Mouse (Mus musculus) induced T-regulatory cell, adult 2 months (primary cell): ENCODE data around the gene 1700001C19Rik.

Experiments
- DNase-seq: peaks from one replicate; pipeline ENCODE4 v3.0.0-alpha.2; 2012; ENCODE audit warnings: low read depth

The 1700001C19Rik gene

DNA sequence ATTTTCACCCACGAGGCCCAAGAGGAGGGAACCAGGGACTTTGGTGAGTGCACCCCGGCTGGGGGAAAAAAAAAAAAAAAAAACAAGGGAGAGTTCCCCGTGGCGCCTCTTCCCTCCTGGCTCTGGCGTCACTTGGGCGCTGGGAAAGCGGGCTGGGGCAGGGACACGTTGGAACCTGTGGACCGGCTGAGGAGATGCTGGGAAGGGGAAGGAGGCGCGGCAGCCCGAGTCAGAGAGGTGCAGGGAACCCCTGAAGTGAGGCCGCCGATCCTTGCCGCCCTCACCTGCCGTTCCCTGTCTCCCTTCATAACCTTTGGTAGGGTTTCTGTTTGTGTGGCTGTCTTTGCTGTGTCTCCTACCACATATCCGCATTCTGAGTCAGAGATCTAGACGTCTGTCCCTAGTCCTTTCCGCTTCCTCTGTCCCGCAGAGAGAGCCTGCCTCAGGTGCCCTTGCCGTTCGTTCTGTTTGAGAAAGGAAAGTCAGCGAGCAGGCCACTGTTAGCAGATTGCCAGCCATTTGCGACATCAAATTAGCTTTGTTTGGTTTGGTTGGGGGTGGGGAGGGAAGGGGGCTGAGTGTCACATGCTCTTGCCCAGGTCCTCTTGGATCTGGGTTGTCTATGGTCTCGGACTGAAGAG lies at the start of gene 1700001C19Rik:
TSS of gene 1700001C19Rik (minus strand) at position 470 of the 641 bp plus-strand sequence.
- DNase-seq, result peak; percentile 49

DNA sequence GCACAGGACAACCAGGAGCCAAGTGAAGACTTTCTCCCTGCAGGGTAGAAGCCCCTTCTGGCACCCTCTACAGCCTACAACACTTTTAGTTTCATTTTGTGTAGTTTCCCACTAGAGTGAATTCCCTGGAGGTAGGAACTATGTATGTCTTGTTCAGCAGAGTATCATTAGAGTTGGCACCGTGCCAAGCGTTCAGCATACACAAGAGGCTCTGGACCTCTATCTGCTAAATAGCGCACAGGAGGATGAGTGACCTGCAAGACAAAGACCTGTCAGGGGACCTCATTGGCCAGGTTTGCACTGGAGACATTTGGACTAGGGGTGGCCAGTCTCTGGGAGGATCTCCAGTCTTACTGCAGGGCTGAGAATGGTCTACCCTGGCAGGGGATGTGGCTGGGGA lies 48.6 kb upstream of the 1700001C19Rik start:
- DNase-seq, result no peak

DNA sequence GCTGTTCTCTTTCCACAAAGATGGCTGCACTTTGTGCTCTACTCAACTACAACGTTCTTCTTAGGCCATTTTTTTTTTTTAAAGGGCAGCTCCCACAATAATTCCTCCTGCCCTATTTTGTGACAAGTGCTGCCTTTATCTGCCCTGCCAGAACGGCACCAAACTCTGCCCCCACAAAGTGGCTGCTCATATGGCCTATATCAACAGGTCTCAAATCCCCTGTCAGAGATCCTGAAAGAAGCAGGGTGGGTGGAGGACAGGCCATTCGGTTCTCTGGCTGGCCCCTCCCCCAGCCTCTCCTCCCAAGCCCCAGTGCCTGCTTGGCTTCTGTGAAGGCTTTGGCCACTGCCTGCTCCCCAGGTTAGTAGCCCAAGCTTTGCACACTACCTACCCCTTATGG lies 47.8 kb upstream of the 1700001C19Rik start:
- DNase-seq, result no peak

DNA sequence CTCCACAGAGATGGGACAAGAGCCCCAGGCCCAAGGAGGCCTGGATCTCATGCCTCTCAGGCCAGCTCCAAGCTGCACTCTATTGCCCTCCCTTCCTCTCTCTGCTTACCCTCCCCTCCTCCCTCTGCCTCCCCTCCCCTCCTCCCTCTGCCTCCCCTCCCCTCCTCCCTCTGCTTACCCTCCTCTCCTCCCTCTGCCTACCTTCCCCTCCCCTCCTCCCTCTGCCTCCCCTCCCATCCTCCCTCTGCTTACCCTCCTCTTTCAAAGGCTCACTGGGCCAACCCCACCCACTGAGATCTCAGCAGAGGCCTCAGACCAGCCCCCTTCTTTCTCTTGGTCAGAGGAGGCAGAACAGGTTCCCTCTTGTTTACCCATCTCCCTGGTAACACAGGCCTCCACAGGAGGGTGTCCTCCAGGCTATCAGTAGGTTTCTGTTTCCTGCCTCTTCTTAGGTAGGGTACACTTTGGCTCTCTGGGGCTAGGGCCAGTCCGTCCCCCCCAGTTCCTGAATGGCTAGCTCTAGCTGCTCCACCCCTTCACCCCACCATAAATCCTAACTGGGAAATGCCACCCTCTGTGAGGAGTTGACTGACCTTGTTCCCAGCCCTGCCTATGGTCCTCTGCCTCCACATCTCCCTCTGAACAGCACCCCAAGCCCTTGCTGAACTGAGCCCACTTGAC lies 47.2 kb upstream of the 1700001C19Rik start:
- peak; percentile 43 for DNase-seq

DNA sequence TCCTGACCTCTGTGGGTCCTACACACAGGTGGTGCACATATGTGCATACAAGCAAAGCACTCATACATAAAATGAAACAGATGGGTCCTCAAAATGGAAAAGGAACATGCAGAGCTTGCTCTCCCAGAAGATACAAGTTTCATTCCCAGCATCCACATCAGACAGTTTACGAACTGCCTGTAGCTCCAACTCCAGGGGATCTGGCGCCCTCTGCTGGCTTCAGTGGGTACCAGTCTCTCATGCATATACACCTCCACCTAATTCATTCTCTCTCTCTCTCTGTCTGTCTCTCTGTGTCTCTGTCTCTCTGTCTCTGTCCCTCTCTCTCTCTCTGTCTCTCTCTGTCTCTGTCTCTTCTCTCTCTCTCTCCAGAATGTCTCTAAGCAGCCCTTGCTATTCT lies 45.2 kb upstream of the 1700001C19Rik start:
- peak; percentile 80 for DNase-seq

DNA sequence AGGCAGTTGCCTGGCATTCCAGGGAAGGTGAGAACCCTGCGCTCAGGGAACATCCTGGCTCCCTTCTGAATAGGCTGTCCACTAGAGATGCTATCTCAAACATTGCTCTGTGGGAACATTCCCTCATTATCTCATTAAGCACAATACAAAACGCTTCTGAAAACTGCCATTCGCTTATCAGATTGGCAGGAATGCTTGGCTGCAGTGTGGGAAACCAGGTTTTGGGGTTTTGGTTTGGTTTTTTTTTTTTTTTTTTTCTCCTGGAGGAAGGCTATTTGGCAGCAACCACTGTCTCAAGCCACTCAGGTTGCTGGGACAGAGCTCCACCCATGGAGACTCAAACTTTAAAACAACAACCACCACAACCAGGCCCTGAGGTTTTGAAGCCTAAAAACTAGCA lies 42.7 kb upstream of the 1700001C19Rik start:
- no peak for DNase-seq

DNA sequence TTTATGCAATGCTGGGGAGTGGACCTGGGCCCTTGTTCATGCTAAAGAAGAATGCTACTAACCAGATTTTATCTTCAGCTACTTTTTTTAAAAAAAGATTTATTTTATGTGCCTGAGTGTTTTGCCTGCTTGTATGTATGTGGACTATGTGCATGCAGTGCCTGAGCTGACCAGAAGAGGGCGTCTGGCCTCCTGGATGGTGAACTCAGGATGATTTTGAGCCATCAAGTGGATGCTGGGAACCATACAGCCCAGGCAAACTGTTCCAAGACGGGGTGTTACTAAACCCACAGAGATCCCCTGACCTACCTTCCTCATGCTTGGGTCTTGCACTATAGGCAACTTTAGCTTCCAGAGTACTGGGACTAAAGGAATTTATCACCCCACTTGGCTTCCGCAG lies 38.5 kb upstream of the 1700001C19Rik start:
- peak; percentile 67 for DNase-seq

DNA sequence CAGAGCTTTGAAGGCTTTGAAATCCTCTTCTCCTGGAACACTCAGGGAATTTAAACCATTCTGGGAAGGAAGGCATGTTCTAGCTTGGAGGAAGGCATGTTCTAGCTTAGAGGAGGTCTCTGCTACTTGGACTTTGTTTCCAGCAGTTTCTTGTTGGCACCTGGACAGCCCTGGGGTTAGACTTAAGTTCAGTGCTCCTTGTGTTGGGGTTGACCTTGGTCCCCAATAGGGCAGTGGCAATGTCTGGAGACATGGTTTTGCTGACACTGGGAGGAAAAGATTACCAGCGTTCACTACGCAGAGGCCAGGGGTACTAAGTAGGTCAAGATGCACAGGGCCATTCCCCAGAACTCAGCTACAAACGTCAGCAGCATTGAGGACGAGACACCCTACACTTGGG lies 38.0 kb upstream of the 1700001C19Rik start:
- DNase-seq, result no peak

DNA sequence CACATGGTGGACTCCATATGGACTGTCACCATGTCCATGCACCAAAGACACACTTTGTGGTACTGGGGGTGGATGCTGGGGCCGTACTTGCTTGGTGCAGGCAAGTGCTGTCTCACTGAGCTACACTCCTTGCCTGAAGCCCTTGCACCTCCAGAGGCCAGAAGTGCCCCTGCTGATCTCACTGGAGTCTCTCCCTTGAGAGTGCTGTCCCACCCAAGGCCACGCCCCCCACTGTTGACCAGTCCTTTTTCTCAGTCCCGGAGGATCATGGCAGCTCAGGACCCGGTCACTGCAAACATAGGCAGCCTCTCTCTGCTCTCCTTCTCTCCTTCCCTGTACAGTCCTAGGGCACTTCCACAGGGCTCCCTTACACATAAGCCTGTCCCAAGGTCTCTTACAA lies 37.1 kb upstream of the 1700001C19Rik start:
- DNase-seq, result no peak

DNA sequence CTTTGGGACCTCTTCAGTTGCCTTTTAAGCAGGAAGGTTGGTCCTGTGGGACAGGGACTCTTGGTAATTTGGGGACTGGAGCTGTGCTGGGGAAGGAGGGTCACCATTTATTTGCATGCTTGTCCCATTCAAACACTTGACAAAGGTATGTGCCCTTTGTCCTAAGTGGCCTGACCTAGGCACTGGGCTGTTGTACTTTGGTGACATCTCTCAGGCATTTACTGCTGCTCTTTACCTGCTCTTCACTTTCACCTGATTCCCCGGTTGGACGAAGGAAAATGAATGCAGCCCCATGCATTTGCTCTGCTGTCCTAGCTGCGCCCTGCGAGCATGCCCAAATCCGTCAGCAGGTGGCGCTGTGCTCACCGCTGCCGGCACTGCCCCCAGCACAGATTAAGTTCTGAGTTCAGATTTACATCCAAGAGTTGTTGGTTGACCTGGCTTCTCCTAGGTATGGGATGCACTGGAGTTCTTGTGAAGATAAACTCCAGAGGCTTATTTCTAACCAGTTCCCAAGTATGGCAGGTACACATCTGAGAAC lies 36.3 kb upstream of the 1700001C19Rik start:
- DNase-seq, result peak; percentile 80

DNA sequence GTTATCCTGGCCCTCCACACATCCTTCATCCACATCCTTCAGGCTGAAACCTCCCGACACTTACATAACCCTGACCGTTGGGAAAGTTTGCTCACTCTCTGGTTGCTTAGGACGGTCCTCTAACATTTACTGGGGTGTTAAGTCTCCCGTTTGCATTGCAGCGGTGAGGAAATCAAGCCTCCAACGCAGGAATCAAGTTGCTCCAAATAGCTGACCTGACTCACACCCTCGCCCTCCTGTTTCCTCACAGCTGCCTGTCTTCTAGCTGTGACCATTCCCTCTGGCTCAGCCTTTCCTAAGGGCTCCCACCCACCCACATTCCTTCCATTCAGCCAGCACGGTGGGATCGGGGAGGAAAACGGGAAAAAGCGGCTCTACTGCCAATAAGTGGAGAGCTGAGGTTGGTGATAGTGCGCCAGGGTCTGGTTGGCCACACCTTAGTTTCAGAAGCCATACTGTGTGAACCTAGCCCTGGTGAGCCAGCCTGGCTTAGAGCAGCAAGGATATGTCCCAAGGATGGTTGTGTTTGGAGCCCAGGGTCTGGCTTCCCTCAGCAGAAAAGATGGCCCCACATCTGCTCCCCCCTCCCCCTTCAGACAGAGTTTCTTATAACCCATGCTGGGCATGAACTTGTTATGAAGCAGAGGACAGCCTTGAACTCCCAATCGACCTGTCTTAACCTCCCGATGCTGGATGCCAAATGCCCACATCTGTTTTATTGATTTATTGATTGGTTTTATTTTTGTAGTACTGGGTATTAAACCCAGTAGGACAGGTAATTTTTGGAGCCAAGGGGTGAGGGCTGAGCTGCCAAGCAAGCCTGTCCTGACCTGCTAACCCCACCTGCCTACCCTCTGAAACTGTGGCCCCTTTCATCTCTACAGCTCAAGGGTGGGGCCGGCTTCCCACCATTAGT lies 35.5 kb upstream of the 1700001C19Rik start:
- DNase-seq, result no peak

DNA sequence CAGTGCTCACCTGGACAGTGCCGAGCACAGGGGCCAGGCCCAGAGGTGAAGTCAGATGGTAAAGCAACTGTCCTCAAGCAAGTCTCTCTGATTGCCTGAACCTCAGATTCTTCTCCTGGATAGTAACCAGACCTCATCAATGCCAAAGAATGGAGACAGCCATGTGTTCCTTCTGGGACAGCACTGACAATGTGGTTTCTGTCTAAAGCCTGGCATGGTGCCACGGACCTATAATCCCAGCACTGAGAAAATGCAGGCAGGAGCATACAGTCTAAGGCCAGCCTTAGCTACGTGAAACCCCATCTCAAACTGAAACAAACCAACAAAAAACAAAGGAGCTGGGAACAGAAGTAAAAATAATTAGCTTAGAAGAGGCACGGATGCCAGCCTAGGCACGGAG lies 33.5 kb upstream of the 1700001C19Rik start:
- no peak for DNase-seq

DNA sequence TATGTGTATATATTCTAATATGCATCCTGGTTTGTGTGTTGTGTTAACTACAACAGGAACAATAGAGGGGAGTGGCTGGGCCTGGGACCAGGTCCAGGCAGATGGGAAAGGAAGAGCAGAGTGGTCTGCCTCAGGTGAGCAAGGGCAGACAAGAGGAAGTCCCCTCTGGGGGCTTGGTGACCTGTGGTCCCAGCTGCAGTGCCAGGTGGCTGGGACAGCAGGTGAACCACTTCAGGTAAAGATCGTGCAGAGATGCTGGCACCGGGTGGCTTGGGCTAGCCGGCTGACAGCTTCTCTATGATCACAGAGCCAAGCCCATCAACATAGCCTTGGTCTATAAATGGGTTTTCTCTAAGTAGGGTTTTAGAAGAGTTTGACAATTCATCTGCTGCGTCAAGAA lies 32.9 kb upstream of the 1700001C19Rik start:
- no peak for DNase-seq

DNA sequence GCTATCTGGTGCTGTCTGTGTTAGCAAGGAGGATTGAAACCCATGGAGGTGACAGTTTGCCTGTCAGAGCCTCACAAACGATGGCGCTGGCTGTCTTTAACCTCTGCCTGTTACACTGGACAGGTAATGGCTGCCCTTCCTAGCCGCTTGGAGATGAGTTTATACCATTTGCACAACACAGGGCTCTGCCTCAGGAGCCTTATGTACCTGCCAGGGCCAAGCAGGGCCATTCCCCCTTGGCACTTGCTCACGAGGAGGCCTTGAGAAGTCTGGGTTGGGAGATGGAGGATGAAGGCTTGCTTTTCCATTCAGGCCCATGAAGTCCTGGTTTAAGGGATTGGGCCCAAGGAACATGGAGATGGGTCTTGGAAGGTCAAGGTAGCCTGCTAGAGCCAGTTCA lies 32.5 kb upstream of the 1700001C19Rik start:
- no peak for DNase-seq

DNA sequence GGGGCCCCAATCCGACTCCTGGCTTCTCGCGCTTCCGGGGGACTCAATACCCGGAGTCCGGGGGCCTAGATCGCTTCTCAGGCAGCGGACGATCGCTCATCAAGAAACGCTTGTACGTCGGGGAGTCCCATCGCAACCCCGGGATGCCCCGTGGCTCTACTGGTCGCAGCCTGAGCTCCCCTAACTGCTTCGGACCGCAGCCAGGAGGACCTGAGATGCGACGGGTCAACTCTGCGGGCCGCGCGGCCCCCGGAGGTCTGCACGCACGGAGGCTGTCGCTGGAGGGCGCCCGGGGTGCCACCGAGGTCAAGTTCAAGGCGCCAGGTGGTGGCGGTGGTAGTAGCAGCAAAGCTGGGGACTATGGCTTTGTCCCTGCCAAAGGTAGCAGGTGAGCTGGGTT lies 31.3 kb upstream of the 1700001C19Rik start:
- DNase-seq, result no peak

DNA sequence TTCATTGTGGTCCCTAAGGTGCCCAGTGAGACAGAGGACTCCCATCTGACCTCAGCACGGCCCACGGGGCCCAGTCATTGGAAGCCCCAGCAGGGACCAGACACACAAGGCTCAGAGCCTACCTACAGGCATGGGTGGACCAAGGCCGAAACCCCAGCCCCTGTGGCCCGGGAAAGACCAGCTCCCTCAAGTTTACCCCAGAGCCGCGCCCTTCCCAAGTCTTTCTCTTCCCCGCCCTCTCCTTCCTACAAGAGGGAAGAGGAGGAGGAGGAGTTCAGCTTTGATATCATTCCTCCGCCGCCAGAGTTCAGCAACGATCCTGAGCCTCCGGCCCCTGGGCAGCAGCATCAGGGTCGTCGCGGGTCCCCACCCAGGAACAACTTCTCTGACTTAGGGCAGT lies 30.9 kb upstream of the 1700001C19Rik start:
- no peak for DNase-seq

DNA sequence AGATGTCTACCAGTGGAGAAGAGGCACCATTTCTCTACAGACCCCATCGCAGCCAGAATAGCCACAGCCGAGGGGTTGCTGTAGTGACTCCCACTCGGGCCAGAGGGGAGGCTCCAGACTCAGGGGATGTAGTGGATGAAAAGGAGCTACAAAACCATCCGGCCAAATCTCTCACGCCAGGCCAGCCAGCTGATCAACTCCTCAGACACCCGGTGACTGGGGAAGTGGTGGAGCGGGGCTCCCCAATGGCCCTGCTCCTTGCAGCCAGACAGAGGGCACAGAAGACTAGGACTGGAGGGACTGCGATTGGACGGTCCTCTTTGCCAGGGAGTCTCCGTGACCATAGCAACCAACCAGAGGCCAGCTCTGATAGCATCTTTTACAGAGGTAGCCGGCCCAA lies 30.5 kb upstream of the 1700001C19Rik start:
- DNase-seq, result no peak

DNA sequence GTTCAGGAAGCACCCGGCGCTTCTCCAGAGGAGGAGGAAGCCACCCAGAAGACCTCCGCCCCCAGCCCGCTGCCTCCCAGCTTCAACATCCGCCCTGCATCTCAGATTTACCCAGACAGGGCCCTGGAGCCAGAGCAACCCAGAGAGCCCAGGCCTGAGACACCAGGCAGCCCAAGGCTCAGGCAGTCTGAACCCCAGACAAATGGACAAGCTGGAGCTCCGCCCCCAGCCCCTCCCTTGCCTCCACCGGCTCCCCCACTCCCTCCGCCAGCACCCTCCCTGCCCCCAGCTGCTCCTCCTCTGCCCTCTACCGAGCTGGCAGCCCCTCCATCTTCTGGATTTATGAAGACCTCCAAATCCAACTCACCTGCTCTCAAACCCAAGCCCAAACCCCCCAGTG lies 29.1 kb upstream of the 1700001C19Rik start:
- DNase-seq, result no peak

DNA sequence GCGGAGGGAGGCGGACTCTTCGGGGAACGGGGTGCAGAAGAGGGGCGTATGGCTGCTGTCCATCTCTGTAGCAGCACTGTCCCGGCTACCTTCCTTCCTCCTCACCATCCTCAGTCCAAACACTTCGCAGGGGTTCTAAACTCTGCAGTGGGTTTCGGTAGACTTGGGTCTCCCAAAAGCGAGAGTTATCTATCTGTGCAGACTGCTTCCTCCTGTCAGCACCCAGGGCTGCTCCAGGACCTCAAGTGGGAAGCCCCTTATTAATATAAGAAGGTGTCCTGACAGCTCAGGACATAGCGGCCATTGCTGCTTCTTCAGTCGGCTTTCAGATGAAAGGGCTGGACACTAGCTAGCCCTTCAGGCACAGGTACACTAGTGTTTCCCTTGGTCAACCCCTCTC lies 27.8 kb upstream of the 1700001C19Rik start:
- DNase-seq, result no peak

DNA sequence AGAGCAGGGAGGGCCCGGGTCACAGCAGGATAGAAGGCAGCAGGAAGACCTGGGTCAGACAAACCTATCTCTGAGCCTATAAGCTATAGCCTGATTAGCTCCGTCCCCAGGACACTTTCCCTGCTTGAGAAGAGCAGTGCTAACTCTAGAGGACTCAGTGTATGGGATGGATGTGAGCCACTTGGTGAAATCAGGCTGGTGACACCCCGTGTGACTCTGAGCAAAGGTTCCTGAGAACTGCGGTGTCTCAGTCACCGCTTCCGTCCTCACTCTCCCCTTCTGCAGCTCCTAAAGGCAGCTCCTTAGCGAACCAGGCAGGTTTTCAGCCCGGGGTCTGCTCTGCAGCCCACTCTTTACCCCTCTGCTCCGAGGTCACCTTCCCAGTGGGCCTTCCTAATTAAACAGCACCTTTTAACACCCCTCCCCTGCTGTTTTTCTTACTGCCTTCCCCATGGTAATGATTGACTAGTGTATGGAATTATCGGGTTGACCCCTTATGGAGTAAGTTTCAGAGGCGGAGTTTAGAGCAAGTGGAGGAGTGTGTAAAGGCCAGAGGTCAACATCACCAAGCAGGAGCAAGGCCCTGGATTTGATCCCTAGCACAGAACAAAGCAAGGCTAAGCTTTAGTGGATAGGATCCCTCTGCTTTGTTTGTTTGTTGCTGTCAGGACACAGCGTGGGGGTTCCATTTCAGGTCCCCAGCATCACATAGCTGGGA lies 27.2 kb upstream of the 1700001C19Rik start:
- no peak for DNase-seq

DNA sequence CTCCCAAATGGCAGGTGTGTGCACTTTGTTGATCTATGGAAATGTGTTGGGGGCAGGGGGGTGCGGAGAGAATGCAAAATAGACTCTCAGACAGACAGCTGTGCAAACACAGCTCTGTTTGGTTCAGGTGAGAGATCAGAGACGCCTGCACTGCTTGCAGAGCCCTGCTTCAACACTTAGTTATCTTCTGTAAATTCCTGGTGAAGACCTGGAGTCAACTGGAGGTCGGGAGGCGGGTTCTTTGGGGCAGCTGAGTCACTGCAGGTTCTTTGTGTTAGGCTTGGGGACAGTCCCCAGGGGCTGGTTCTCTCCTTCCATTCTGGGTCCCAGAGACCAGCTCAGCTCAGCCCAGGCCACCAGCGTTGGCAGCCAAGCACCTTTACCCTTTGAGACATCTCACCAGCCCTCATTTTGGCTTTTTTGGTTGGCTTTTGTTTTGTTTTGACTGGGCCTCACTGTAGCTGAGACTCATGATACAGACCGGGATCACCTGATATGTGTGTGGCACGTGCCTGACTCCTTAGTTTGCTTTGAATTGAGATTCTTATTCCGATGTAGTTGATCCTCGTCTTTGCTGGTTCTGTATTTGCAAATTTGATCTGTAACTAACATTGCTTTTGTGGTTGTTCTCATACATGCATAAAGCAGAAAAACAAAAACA lies 25.7 kb upstream of the 1700001C19Rik start:
- DNase-seq, result no peak
